Mouse (Mus musculus) brain, embryonic 14.5 days (tissue): Measurements from ENCODE around the gene Abi1.

Experiments
- CTCF ChIP-seq: fragments of 200-500 bp; IDR thresholded peaks from 2 replicates; pipeline ENCODE4 v1.5.1; 2012; ENCODE audit warnings: inconsistent platforms, mild to moderate bottlenecking, moderate library complexity, borderline replicate concordance; ENCODE audit not compliant: insufficient read depth, insufficient read length; ENCODE audit errors: extremely low read depth
- POLR2A ChIP-seq: fragments of 200-500 bp; IDR thresholded peaks from 2 replicates; pipeline ENCODE4 v1.6.1; 2012; ENCODE audit warnings: mild to moderate bottlenecking, inconsistent platforms, borderline replicate concordance; ENCODE audit not compliant: poor library complexity, insufficient read depth, insufficient read length, severe bottlenecking; ENCODE audit errors: extremely low read depth

GRCm38 (mm10) chr2:23034692-23035435 lies 5.2 kb downstream of the Abi1 start:
- TF ChIP-seq POLR2A (no peak), CTCF (no peak)
